Mouse (Mus musculus): Measurements from ENCODE around the gene Snrnp25.

GRCm38 (mm10) chr11:32221225-32221950 is 16.2 kb downstream of the Snrnp25 start:
- no peak for TF ChIP-seq CTCF (IDR thresholded peaks at IDR 0.05; ENCODE audit: low read depth, low read length)
- TF ChIP-seq POLR2A (IDR thresholded peaks at IDR 0.05; ENCODE audit: extremely low read depth, insufficient read depth, low read length), result 0 out of 2 replicates have a peak, but pooled peaks have one; percentile 25

Measured in liver, adult 2 months (tissue).